Mouse (Mus musculus) G1E (cell line): Measurements from ENCODE around the gene Ilkap. TPM values are rescaled to one million over a fixed set of nuclear protein-coding genes. Genes with fewer than 3 reads are reported as not detected.
A peak's percentile ranks its signal among the peaks of the same experiment; 100 is the strongest.

Experiments
- ATAC-seq: 2 replicates; pipeline ENCODE4 v1.8.0; 2016; ENCODE audit warnings: mild to moderate bottlenecking; ENCODE audit not compliant: insufficient number of reproducible peaks, poor library complexity, low FRiP score, severe bottlenecking; ENCODE audit errors: extremely low read depth
- DNase-seq: peaks from one replicate; pipeline ENCODE4 v3.0.0; 2012; ENCODE audit warnings: low spot score
- H3K27me3 ChIP-seq: 2 replicates; pipeline ENCODE4 v1.6.1; 2012; ENCODE audit warnings: mild to moderate bottlenecking, low read length, inconsistent platforms; ENCODE audit not compliant: insufficient read depth
- H3K36me3 ChIP-seq: replicated peaks from 2 replicates; pipeline ENCODE3; 2012; ENCODE audit warnings: mild to moderate bottlenecking, inconsistent platforms
- H3K4me1 ChIP-seq: 2 replicates; pipeline ENCODE4 v1.6.1; 2012; ENCODE audit warnings: low read depth, low read length, inconsistent platforms, mixed read lengths; ENCODE audit not compliant: insufficient read depth
- H3K4me3 ChIP-seq: 2 replicates; pipeline ENCODE4 v1.5.1; 2012; ENCODE audit warnings: low read depth, mild to moderate bottlenecking, inconsistent platforms, low read length, moderate library complexity, mixed read lengths
- H3K9me3 ChIP-seq: replicated peaks from 2 replicates; pipeline ENCODE4 v1.6.1; 2012; ENCODE audit warnings: inconsistent platforms
- CTCF ChIP-seq: IDR thresholded peaks from 2 replicates; pipeline ENCODE4 v1.5.1; 2012; ENCODE audit warnings: low read depth, low read length, inconsistent platforms, mixed read lengths
- GATA1 ChIP-seq: IDR thresholded peaks from 2 replicates; pipeline ENCODE4 v1.6.1; 2012; ENCODE audit warnings: borderline replicate concordance, low read length, inconsistent platforms, mixed read lengths
- GATA2 ChIP-seq: IDR thresholded peaks from 2 replicates; pipeline ENCODE4 v1.6.1; 2012; ENCODE audit warnings: low read depth, low read length, inconsistent platforms, borderline replicate concordance
- POLR2AphosphoS5 ChIP-seq: IDR thresholded peaks from 2 replicates; pipeline ENCODE4 v1.6.1; 2012; ENCODE audit warnings: low read depth, low read length, inconsistent platforms; ENCODE audit not compliant: insufficient replicate concordance
- TAL1 ChIP-seq: conservative IDR thresholded peaks from 2 replicates; pipeline ENCODE4 v1.6.1; 2012; ENCODE audit warnings: low read depth, low read length, inconsistent platforms, mixed read lengths
- polyA plus RNA-seq: library from polyadenylated mRNA; stranded (reverse); fragments of >175 nt; gene quantifications from 2 replicates; pipeline ENCODE4 v1.2.3, GENCODE M21; 2012
- total RNA-seq, 2 experiments: library from RNA; stranded (forward) in 1 of 2; stranded (reverse) in 1 of 2; fragments of 200-1000 nt in 1 of 2; fragments of >200 nt in 1 of 2; fragmentation: Nextera tagmentation in 1 of 2; gene quantifications; 2 replicates each; pipeline ENCODE4 v1.2.3; 2014 to 2017

Gene Ilkap
- total and polyA plus RNA-seq, 3 experiments: 76.8 to 194 (median 86.6) TPM

- Histone ChIP-seq H3K4me3 (peak overlapping the region; percentile 80), H3K36me3 (peaks cover 44% of the 10 kb centered on the region), H3K4me1 (peaks cover 37% of the 10 kb centered on the region), H3K27me3 (peaks cover 6% of the 10 kb centered on the region), H3K9me3 (no peaks in the 10 kb centered on the region)
- no peak for TF ChIP-seq GATA2
- no peak for TF ChIP-seq TAL1
- TF ChIP-seq CTCF: no peak
- ATAC-seq (no peak), DNase-seq (peak; percentile 81)
These were observed 13.8 kb upstream of the Ilkap start for GRCm38 (mm10) chr1:91412286-91413029.

- Histone ChIP-seq H3K4me1 (peaks cover 37% of the 10 kb centered on the region), H3K9me3 (no peaks in the 10 kb centered on the region), H3K36me3 (peaks cover 37% of the 10 kb centered on the region), H3K4me3 (peak overlapping the region; percentile 80), H3K27me3 (peaks cover 13% of the 10 kb centered on the region)
- DNase-seq (no peak), ATAC-seq (no peak)
- TF ChIP-seq POLR2AphosphoS5: no peak
- TF ChIP-seq GATA2: no peak
- no peak for TF ChIP-seq CTCF
- no peak for TF ChIP-seq TAL1
- TF ChIP-seq GATA1: no peak
These were observed 13.1 kb upstream of the Ilkap start for GRCm38 (mm10) chr1:91411631-91412285.

GRCm38 (mm10) chr1:91407819-91408218 is 9.2 kb upstream of the Ilkap start:
- H3K9me3 ChIP-seq: no peaks in the 10 kb centered on the region
- H3K4me3 ChIP-seq: no peak overlapping the region
- H3K27me3 ChIP-seq: peaks cover 48% of the 10 kb centered on the region
- ATAC-seq (no peak), DNase-seq (no peak)
- H3K4me1 ChIP-seq: peaks cover 31% of the 10 kb centered on the region
- TF ChIP-seq GATA1: no peak
- TF ChIP-seq TAL1: no peak
- TF ChIP-seq POLR2AphosphoS5: no peak
- TF ChIP-seq GATA2: no peak
- no peak for TF ChIP-seq CTCF
- peaks cover 25% of the 10 kb centered on the region for H3K36me3 ChIP-seq

GRCm38 (mm10) chr1:91405406-91406169 is 7.0 kb upstream of the Ilkap start:
- no peak for ATAC-seq
- Histone ChIP-seq H3K4me1 (peaks cover 12% of the 10 kb centered on the region), H3K27me3 (peaks cover 61% of the 10 kb centered on the region), H3K4me3 (peak overlapping the region; percentile 9; the same call in 1 of the 2 replicates), H3K36me3 (peaks cover 7% of the 10 kb centered on the region), H3K9me3 (no peaks in the 10 kb centered on the region)
- TF ChIP-seq CTCF (no peak), TAL1 (no peak), POLR2AphosphoS5 (no peak), GATA1 (no peak), GATA2 (no peak)
- DNase-seq: no peak

- ATAC-seq (no peak), DNase-seq (no peak)
- no peaks in the 10 kb centered on the region; the same call in 1 of the 2 replicates for H3K9me3 ChIP-seq
- peaks cover 61% of the 10 kb centered on the region for H3K27me3 ChIP-seq
- H3K4me3 ChIP-seq: no peak overlapping the region
- peaks cover 12% of the 10 kb centered on the region for H3K4me1 ChIP-seq
- TF ChIP-seq GATA2 (no peak), CTCF (no peak), TAL1 (no peak), GATA1 (no peak), POLR2AphosphoS5 (no peak)
- peaks cover under 1% of the 10 kb centered on the region for H3K36me3 ChIP-seq
These were observed 6.4 kb upstream of the Ilkap start for GRCm38 (mm10) chr1:91404976-91405375.

- Histone ChIP-seq H3K36me3 (peaks cover 46% of the 10 kb centered on the region), H3K27me3 (peaks cover 14% of the 10 kb centered on the region; the same call in 1 of the 2 replicates), H3K9me3 (peaks cover 4% of the 10 kb centered on the region), H3K4me3 (peak overlapping the region; percentile 79), H3K4me1 (peaks cover 42% of the 10 kb centered on the region)
- DNase-seq: peak; percentile 52
- ATAC-seq: no peak
- TF ChIP-seq POLR2AphosphoS5 (no peak), GATA2 (no peak), CTCF (no peak), TAL1 (no peak), GATA1 (no peak)
These were observed 722 bp downstream of the Ilkap start for GRCm38 (mm10) chr1:91397927-91398259.
